Mouse (Mus musculus) urinary bladder, adult 18-20 months (tissue): ENCODE data around the gene Arid3a.

ENCODE experiments used
- DNase-seq, 2 experiments: peaks; one replicate each; pipeline ENCODE4 v3.0.0; 2022; ENCODE audit warnings: low spot score in 2 of 2, mixed read lengths in 2 of 2

The Arid3a gene

DNA sequence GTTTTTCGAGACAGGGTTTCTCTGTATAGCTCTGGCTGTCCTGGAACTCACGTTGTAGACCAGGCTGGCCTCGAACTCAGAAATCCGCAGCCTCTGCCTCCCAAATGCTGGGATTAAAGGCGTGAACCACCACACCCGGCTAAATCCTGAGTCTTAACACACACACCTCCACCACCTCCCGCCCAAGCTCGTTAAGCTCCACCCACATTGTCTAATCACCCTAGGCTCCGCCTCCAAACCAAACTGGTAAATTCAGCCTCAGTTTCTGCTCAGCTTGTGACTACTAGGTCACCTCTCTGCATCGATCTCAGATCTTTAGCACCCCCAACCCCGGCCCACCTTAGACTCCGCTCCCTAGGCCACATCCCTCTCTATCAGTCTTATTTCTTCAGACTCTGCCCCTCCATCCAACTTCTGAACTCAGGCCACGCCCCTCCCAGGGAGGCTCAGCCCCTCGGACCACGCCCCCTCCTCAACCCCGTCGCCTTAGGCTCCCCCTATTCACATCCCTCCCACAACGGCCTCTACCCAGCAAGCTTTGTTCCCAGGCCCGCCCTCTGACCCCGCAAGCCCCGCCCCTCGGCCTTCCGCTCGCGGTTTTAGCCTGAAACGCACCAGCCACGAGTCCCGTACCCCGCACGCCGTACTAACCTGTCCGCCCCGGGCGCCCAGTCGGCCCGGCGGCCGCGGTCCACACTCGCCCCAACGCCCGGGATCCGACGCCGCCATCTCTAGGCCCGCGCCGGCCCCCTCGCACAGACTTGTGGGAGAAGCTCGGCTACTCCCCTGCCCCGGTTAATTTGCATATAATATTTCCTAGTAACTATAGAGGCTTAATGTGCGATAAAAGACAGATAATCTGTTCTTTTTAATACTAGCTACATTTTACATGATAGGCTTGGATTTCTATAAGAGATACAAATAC, 18.4 kb upstream of the Arid3a start, which contains the start of gene Med16:
Med16 (minus strand) TSS at position 757 of the 925 bp plus-strand sequence.
- peak; percentile 95 to 97 for DNase-seq

DNA sequence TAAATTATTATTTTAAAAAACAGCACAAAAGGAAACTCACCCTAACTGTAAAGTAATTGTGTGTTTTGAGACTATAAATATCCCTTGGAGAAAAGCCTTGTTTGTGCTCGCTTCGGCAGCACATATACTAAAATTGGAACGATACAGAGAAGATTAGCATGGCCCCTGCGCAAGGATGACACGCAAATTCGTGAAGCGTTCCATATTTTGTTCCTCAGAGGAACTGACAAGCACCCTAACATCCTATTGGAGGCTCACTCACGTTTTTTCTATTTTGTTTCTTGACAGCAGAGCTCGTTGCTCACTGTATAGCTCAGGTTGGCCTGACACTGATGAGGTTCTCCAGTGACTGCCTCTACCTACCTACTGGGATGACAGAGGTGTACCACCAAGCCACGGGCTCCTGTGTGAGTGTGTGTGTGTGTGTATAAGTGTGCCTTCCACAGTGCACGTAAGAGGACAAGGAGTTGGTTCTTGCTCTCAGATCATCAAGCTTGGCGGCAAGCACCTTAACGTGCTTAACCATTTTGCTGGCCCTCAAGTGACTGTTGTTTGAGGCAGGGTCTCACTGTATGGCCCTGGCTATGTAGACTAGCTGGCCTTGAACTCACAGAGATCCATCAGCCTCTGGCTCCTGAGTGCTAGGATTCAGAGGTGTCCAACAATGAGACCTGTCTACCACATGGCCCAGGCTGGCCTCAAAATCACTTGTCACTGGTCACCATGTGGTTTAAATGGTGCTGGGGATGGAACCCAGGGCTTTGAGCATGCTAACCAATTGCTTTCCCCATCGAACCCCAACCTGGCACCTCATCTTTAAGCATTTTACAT, 17.5 kb upstream of the Arid3a start:
- no peak for DNase-seq

DNA sequence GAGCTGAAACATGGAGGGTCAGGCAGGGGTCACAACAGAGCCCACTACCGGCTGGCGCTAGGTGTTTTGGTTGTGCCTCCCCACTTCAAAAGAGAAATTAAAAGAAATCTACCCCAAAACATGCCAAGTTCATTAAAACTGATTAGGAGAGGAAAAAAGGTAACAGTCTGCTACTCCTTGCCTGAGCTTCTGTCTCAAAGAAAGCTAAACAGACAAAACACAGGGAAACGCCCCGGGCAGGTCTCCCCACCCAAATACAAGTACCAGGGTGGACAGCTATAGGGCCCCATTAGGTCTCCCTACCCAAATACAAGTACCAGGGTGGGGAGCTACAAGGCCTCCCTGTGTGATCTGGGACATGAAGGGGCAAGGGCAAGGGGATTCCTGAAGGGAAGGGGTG, 16.3 kb upstream of the Arid3a start, which contains the start of gene Gm26602:
Gm26602 (plus strand) TSS at position 301 of the 400 bp plus-strand sequence.
- DNase-seq = no peak

DNA sequence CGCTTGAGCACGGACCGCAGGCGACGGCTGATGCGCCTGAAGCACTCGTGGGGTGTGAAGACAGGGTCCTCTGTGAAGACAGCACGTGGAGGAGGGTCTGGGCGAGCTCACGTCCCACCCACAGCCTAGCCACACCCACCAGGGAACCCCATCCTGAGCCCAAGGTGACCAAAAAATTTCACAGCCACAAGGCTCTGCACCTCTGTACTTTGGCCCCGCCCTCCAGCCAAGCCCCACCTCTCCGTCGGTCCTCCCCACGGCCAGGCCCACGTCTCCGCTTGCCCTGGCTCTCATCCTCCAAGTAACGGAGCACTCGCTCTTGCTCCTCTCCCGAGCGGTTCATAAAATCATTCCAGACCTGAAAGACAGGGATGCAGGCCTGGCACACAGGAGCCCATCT, 14.4 kb upstream of the Arid3a start:
- no peak for DNase-seq

DNA sequence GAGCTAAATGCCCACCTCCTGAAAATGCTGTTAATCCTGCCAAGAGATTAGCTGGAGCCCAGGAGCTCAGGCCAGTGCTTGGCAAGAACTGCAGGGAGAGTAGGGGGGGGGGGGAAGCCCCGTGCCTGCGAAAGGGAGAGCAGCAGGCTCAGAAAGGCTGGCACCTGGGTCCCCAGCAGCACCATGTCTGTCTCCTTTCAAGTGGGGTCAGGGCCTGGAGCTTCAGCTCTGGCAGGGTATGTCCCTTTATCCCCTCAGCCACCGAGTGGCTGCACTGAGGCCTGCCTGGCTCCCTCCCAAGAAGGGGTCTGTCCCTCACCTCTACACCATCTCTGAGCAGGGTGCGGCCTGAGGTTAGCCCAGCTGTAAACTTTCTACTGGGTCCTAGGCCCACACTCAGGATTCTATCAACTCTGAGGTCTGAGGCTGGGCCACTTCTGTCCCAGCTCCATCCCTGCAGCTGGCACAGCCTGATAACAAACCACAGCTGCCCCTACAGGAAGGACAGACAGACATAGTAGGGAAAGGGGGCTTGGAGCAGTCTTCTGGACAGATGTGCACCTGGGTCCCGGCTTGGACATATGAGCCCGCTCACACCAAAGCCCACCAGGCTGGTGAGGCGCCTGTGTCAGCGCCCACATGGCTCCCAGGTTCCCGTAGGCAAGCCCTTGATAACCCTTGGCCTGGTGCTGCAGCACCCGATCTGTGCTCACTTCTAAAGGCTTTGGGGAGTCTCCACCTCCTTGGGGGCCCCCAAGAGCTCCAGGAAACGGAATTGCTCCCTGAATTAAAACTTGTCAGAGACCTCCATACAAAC, 12.5 kb upstream of the Arid3a start:
- DNase-seq = no peak

DNA sequence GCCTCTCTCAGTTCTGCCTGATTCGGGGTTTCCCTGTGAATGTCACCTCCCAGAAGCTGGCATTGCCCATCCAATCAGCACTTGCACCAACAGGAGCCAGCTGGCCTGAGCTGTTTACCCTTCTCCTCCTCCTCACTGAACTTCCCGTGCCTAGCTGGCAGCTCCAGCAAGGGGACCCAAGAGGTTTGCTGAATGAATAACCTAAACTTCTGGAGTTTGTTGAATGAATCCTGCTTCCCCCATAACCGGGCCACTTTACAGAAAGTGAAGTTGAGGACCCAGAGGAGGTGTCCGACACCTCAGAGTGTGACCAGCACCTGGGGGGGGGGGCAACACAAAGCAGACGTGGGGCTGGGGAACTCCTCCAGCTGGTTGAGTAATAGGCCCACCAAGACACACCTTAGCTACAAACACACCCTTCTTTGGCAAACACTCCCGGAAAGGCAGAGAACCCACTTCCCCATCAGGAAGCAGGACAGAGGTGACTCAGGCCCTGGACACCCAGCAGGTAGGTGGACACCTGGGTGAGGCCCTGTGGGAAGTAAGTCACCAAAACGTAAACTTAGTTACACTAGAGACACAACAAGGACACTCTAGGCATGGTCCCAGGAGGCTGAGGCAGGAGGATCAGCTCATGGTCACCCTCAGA, 11.8 kb upstream of the Arid3a start:
- DNase-seq = peak; percentile 39 to 55

DNA sequence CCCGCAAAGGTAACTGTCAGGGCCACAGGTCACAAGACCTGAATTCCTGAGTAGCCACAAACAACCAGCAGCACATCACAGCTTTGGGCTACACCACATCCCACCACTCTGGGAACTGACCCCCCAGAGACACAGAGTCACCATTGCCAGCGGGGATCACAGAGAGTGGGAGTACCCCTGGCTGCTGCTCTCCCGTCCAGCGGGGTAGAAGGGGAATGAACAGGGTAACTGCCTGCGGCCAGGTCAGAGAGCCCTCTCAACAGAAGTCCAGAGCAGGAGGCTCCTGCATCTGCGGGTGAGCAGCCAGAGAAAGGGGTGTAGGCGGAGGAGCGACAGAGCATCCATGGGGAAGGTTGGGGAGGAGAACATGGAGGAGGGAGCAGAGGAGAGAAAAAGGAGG, 10.8 kb upstream of the Arid3a start:
- DNase-seq = no peak

DNA sequence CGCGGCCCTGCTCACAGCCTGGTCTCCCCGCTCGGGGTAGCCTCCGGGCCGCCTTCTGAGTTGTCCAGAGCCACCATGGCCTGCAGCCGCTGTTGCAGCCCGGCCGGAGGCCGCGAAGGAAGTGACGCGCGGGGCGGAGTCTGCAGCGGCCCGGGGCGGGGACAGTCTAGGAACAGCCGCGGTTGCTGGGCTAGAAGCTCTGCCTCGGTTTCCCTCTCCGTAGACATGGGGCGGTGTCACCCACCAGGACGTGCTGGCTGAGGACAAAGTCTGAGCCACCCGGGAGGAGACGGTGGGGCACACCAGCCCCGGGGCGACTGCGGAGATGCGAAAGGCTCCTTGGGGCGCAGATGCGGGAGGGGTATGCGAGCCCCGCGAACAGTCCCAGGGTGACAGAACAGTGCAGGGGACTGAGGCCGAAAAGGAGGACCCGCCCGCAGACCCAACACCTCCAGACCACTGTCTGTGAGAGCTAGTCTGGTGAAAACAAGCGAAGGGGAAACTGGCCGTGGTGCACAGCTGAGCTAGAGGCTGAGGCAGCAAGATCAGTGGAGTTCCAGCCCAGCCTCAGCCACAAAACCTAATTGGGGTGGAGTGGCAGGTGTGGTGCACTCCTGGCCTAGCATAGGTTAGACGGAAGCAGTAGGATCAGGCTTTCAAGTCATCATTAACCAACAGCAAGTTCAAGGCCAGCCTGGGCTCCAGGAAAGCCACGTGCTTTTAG, 9.9 kb upstream of the Arid3a start, which contains the start of gene Kiss1r:
Kiss1r (plus strand) TSS at position 164 of the 724 bp plus-strand sequence.
- DNase-seq = peak; percentile 83 to 94

DNA sequence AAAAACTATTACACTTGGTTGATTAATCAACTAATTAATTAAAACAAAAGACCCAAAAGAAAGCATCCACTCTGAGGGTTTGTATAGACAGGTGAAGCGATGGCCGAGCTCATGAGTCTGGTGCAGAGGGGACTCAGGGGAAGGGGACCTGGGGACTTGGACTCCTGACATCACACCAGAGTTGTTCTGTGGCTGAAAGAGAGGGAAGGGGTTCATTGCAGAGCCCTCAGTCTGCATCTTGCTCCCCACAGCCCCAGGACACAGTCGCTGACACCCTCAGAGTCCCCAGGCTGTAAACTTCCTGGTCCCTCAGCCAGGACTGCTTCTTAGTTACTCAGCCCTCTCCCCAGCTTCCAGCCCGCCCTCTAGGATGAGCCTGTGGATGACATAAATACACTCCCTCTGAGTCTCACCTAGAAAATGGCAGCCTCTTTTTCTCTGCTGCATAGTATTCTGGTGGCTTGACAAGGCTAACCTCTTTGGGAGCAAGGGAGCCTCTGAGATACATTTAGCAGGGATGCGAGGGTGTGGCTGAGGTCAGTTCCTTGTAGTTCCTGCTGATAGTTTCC, 9.2 kb upstream of the Arid3a start:
- DNase-seq = no peak

DNA sequence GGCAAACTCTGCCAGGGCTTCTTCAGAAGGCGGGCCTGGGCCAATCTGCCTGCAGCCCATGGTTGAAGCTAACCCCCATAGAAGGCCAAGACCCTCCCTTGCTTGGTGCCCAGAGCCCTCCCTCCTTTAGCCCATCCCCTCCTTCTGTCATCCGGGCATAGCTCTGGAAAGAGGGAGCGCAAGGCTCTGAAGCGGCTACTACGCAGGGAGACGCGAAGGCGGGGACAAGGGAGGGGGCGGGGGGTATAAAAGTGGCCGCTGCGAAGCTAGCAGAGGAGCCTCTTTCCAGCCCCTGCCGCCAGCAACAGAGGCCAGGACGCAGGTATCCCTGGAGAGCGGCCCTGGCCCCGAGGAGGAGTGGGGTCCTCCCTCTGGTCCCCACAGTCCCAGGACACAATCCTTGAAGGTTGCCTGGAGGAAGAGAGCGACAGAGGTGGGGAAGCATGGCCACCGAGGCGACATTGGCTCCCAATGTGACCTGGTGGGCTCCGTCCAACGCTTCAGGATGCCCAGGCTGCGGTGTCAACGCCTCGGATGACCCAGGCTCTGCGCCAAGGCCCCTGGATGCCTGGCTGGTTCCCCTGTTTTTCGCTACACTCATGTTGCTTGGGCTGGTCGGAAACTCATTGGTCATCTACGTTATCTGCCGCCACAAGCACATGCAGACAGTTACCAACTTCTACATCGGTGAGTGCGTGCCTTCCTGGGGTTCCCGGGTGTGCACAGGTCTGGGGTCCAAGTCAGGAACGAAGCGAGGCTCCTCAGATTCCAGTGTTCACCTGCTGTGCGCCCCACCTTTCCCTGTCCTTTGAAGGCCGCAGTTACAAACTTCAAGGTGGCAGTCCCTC, 8.4 kb upstream of the Arid3a start:
- DNase-seq = no peak

DNA sequence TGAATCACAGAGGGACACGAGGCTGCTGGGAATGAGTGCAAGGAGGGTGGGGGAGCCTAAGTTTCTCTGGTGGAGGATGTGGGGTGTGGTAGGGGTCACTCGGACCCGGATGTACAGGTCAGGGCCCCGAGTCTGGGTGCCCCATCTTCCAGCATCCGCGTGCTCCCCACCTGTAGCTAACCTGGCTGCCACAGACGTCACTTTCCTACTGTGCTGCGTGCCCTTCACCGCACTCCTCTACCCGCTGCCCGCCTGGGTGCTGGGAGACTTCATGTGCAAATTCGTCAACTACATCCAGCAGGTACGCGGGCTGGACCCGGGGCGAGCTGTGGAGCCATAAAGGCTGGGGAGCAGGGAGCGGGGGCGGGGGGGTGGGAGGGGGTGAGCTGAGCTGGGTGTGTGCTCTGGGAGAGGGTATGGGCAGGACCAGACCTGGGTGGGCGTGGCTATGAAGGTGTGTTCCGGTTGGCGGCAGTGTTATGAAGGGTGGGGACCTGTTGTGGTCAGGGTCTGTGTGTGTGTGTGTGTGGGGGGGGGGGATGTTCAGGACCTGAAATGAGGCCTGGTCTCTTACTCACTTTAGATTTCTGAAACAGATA, 7.5 kb upstream of the Arid3a start:
- no peak for DNase-seq

DNA sequence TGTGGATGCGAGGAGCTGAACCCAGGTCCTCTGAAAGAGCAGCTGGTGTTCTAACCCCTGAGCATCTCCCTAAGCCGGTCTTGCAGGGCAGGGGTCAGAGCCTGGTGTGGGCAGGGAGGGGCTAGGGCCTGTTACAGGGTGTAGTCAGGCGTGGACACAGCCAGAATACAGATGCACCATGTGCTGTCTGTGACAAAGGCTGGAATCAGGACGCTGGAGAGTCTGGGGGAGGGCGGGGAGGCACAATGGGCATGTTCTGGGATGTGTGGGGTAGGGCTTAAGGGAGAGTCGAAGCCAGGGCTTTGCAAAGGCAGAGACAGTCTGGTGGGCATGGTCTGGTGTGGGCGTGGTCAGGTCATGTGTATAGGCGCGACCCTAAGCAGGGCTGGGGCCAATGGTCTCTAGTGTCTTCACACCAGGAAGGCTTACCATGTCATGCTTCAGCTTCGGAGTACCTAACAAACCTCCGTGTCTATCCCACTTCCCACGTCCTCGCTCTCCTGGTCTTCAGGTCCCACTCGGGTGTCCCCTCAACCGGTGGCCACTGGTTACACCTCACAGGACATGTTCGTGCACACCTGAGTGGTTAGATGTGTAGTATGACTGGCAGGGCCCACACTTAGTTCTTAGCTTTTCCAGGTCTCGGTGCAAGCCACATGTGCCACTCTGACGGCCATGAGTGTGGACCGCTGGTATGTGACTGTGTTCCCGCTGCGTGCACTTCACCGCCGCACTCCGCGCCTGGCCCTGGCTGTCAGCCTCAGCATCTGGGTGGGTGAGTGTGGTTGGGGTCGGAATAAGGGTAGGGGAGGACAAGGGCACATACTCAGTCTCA, 6.6 kb upstream of the Arid3a start:
- no peak for DNase-seq

DNA sequence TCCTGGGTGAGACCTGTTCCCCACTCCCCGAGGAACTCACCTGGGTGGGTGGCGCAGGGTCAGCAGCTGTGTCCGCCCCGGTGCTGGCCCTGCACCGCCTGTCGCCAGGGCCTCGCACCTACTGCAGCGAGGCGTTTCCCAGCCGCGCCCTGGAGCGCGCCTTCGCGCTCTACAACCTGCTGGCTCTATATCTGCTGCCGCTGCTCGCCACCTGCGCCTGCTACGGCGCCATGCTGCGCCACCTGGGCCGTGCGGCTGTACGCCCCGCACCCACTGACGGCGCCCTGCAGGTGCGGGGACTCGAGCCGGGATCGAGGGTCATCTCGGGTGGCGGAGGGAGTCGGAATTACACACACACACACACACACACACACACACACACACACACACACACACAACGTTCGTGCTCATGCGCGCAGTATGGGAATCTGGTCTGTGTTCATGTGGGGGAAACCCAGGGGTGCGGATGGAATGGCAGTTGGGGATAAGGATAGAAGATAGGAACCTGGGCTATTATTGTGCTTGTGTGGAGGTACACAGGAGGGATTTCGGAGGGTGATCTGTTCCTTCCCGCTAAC, 5.8 kb upstream of the Arid3a start, which contains the start of gene R3hdm4:
R3hdm4 (minus strand) TSS at position 251 of the 578 bp plus-strand sequence.
- no peak for DNase-seq

DNA sequence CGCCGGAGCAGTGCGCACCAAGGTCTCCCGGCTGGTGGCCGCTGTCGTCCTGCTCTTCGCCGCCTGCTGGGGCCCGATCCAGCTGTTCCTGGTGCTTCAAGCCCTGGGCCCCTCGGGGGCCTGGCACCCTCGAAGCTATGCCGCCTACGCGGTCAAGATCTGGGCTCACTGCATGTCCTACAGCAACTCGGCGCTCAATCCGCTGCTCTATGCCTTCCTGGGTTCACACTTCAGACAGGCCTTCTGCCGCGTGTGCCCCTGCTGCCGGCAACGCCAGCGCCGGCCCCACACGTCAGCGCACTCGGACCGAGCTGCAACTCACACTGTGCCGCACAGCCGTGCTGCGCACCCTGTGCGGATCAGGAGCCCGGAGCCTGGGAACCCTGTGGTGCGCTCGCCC, 5.3 kb upstream of the Arid3a start:
- DNase-seq = no peak

DNA sequence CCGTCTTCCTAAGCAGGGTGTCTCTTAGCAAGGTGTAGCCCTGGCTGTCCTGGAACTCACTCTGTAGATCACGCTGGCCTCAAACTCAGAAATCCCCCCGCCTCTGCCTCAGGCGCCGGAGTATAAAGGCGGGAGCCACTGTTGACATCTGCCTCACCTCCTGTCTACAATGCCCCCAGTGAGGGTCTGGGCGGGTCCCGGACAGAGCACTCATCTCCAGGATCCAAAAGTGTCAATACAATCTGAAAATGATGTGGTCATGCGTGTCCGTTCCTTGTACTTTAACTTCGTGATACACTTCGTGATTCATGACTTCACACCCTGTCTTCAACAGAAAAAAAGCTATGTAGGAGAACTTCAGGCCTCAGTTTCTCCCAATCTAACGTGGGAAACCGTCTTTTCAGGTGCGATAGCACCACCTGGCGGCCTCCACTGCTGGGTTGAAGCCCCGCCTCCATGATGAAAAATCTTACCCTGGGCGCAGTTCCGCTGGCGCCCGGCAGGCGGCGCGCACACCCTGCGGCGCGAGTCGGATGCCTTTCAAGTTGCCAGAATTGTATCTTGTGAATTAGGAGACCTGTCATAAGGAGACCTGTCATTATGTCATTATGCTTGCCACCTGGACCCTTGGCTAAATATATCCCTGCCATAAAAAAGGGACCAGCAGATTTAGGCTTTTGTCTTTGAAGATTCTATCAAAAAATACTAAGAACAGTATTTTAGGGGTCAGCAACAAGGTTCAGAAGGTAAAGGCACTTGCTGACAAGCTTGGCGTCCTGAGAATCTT, 1.7 kb upstream of the Arid3a start:
- DNase-seq = peak; percentile 84 to 95

DNA sequence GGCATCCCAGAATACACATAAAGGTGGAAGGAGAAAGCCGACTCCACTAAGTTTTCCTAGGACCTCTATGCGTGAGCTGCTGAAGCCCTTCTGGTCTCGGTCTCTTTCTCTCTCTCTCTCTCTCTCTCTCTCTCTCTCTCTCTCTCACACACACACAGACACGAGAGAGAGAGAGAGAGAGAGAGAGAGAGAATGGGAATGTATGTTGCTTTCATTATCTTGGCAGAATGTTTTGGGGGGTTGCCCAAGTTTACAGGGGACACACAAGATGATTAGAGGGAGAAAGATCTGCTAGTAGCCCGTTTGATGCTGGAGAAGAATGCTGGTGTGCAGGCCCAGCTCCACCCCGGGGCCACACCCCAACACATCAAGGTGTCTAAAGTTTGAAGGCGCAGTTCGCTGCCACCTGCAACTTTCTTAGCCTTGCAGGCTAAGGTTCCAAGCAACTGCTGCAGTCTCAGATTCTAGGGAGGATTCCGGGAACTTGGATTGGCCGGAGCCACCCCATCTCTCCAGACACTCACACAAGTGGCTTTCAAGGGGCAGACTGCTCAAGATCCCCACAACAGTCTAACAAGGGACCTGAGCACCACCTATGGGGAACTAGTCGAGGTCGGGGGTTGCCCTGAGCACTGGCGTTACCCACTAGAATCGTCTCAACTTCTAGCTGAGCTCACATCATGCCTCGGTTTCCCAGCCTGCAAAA, 905 bp upstream of the Arid3a start:
- DNase-seq = no peak
